Mouse (Mus musculus) ES-Bruce4 (cell line): ENCODE measurements around the gene Lhpp.

Experiments used
- CTCF ChIP-seq: IDR thresholded peaks from one replicate; pipeline ENCODE4 v1.8.1; 2011; ENCODE audit warnings: low read depth, low read length
- EP300 ChIP-seq: IDR thresholded peaks from 2 replicates; pipeline ENCODE4 v1.6.1; 2011; ENCODE audit warnings: low read depth, low read length; ENCODE audit not compliant: insufficient read depth
- POLR2A ChIP-seq: IDR thresholded peaks from one replicate; pipeline ENCODE4 v1.8.1; 2011; ENCODE audit warnings: low read length; ENCODE audit not compliant: insufficient read depth

GRCm38 (mm10) chr7:132656548-132656947 lies 46.1 kb downstream of the Lhpp start:
- TF ChIP-seq CTCF: peak; percentile 72
- no peak for TF ChIP-seq POLR2A
- TF ChIP-seq EP300: no peak
